Mouse (Mus musculus) embryo, embryonic 11 days (tissue): ENCODE data around the gene Evi5l.

Source experiments
- DNase-seq: peaks from one replicate; pipeline ENCODE4 v3.0.0-alpha.2; 2015

The Evi5l gene

DNA sequence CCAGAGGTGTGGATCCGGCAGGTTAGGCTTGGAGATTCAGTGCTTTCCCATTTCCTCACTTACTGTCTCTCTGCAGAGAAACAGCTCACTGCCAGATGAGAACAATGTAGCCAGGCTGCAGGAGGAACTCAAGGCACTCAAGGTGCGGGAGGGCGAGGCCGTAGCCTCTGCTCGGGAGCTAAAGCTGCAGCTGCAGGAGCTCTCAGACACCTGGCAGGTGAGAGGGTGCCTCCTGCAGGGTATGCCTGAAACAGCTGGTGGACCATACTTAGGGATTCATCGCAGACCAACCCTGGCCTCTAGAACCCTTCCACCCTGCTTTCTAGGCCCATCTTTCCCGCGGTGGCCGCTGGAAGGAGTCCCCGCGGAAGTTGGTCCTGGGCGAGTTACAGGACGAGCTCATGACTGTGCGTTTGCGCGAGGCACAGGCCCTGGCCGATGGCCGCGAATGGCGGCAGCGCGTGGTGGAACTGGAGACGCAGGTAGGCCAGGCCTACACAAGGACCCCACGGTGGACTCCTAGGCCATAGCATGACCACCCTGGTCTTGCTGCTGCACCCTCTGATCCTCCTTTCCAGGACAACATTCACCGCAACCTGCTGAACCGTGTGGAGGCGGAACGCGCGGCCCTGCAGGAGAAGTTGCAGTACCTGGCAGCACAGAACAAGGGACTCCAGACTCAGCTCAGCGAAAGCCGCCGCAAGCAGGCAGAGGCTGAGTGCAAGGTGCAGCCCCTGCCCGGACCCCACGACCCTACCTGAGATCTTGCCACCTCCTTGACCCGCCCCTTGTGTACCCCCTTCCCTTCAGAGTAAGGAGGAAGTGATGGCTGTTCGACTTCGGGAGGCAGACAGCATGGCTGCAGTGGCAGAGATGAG is 39.1 kb downstream of the Evi5l start:
- DNase-seq: peak; percentile 18

GRCm38 (mm10) chr8:4206182-4207015 is 40.0 kb downstream of the Evi5l start:
- peak; percentile 29 for DNase-seq

DNA sequence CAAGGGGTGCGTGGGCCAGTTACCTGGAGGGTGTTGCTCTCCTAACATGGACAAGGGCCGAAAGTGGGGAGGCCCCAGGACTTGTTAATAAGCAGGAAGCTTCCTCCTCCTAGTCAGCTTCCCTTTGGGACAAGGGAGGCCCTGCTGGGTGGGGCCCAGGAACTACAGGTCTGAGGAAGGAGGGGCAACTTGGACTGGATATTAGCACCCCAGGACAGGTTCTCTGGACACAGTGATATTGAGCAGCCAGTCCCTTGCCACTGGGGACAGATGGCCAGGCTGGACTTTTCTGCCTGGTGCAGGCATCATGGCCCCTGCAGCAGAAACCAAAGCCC is 40.6 kb downstream of the Evi5l start:
- DNase-seq: no peak

GRCm38 (mm10) chr8:4211097-4211496 is 44.7 kb downstream of the Evi5l start:
- DNase-seq: no peak

DNA sequence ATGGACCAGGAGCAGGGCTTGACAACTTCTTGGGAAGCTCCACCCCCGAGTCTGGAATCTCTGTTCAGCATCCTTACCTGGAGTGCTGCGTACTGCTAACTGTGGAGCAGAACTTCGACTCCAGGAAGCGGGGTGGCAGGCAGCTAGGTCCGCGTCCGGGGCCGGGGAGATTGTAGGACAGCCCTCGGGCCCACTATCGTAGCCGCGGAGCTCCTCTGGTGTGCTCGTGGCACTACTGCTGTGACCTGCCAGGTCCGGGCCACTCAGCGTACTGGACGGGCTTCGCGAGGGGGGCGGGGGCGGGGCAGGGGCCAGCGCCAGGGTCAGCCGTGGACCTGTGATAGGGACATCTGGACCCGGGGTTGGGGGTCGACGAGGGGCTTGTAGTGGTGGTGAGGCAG is 46.4 kb downstream of the Evi5l start:
- peak; percentile 39 for DNase-seq

GRCm38 (mm10) chr8:4213210-4214005 is 47.0 kb downstream of the Evi5l start:
- DNase-seq: peak; percentile 63

DNA sequence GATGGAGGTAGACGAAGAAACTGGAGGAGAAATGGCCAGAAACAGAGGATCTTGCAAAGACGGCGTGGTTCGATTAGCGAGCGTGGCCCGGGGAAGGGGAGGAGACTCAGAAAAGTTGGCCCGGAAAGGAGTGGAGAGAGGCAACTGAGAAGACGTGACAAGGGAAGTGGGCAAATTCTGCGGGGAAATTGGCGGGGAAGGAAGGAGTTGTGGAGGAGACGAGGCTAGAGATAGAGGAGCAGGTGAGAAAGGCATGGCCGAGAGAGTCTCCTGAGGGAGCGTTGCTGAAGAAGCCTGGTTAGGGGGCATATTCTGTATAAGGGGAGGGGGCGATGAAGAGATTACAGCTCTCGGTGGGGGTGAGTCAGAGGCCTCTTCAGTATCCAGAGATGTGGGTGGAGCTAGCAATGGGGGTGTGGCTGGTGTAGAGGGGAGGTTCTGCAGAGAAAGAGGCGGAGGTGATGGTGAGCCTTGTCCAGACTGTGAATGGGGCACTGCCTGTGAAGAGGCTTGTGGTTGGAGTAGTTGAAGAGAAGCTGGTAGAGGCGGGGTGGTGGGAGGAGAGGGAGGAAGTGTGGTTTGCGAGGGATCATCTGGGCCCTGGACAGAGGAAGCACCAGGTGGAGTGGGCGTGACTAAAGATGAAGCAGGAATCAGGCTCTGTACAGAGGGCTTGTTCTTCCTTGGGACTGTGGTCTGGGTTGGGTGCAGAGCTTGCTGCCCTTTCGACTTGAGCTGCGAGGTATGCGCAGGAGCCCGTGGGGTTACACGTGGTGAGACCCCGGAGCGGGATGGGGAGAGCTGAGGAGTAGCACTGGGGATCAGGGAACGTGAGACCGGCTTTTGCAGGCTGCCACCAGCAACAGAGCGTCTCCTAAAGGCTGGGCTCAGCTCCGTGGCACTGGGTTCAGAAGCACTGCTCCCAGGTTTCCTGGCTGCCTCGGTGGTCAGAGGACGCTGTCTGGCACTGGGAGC is 47.9 kb downstream of the Evi5l start:
- peak; percentile 68 for DNase-seq

DNA sequence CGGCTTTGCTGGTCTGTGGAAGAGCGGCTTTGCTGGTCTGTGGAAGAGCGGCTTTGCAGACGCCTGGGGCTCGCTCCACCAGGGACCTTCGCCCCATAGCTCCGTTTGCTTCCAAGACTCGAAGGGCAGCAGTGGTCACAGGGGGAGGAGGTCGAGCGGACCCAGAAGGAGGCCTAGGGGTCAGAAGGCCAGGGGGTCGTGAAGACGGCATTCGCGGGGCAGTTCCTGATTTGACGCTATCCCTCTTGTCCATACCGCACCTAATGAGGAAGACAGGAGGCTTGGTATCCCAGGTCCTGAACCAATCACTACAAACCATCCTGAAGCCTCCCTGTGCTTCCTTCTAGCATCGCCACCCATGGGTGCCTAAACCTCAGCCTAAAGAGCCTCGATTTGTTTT is 49.9 kb downstream of the Evi5l start:
- peak; percentile 15 for DNase-seq

- DNase-seq: peak; percentile 84
Measured at GRCm38 (mm10) chr8:4216791-4217621, 50.6 kb downstream of the Evi5l start, which contains the start of gene Prr36. Gene Prr36, minus strand, starts transcription at chr8:4217459.

GRCm38 (mm10) chr8:4219617-4220016 is 53.2 kb downstream of the Evi5l start:
- DNase-seq: no peak

- DNase-seq: no peak
Measured at GRCm38 (mm10) chr8:4222059-4222458, 55.7 kb downstream of the Evi5l start.

GRCm38 (mm10) chr8:4226323-4226722 is 60.0 kb downstream of the Evi5l start:
- DNase-seq: peak; percentile 8

DNA sequence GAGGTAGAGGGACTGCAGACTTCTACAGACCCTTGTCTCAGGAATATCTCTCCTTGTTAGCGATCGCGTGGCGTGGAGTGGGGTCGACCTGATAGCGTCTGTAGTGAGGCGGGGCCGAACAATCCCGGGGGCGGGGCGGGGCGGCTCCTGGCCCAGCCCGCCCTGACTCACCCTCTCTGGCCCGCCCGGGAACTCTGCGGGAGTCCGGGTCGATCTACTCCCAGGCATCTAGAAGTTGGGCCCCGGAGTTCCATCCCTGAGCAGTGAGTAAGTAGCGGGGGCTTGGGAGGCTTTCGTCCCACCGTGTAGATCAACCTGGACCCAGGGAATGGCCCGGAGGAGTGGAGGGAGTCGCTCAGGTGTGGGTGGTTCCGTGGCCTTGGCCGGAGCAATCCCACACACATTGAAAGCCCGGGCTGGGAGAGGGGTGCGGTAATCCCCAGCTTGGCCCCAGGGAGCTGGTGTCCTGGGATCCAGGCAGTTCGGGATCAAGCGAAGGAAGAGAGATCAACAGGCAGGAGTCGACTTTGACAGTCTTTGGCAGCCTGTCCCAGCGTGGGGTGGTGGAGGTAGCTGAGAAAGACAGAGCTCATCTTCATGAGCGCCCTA is 60.5 kb downstream of the Evi5l start, which contains the start of gene Lrrc8e:
Gene Lrrc8e, plus strand, starts transcription at position 89 of the 609 bp plus-strand sequence.
- peak; percentile 9 for DNase-seq

DNA sequence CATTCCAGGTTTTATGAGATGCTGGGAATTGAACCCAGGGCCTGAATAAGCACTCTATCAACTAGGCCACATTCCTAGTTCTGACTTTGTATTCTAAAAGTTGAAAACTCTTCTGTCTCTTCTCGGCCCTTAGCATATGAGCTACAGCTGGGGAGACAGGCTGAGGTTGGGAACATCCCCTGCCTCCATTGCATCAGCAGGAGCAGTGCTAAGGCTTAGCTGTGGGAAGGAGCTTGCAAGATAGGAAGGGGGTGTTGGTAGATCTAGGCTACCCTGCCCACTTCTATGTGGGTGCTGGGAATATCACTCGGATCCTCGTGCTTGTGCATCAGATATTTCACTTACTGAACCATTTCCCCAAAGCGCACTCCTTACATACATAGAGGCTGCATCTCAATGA is 61.6 kb downstream of the Evi5l start:
- no peak for DNase-seq

DNA sequence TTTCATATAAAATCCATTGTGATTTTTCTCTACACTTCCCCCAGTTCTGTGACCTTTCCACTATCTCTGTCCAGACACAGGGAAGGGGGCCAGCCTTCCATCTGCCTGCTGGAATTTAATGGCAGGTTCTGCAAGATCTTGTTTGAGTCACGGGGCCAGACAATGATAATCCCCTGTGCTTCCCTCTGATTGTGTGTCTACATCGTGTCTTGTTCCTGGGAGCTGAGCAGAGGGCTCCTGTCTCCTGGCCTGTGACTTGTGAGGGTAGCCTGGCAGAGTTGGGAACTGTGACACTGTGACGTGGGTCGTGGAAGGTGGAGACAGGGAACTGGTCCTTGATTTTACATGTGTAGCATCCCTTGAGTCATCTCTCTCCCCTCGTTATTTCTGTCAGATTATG is 63.4 kb downstream of the Evi5l start:
- no peak for DNase-seq

GRCm38 (mm10) chr8:4230612-4231351 is 64.4 kb downstream of the Evi5l start:
- no peak for DNase-seq

DNA sequence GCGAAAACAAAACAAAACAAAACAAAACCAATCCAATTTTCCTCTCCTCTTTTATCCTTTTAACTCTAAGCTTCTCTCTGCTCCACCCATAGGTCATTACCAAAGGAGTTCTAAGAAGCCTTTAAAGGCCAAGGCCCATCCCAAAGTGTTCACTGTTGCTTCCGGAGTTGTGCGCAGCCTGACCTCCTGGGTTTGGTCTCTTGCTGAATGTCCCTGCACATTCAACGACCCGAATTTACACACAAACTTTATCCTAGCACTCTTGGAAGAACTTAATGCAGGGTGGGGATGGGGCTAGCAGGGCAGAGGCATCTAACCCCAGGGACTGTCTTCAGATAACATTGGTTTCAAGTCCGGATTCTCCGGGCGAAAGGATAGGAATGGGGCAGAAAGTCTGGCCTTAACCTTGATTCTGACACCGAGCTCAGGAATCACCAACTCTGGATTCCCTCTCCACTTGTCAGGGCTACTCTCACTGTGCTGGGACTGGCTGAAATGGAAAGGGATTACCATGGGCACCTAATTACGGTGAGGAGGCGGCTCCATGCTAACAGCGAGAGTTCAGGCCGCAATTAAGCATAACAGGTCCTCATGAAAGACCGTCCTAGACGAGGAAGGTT is 71.6 kb downstream of the Evi5l start:
- DNase-seq: no peak

DNA sequence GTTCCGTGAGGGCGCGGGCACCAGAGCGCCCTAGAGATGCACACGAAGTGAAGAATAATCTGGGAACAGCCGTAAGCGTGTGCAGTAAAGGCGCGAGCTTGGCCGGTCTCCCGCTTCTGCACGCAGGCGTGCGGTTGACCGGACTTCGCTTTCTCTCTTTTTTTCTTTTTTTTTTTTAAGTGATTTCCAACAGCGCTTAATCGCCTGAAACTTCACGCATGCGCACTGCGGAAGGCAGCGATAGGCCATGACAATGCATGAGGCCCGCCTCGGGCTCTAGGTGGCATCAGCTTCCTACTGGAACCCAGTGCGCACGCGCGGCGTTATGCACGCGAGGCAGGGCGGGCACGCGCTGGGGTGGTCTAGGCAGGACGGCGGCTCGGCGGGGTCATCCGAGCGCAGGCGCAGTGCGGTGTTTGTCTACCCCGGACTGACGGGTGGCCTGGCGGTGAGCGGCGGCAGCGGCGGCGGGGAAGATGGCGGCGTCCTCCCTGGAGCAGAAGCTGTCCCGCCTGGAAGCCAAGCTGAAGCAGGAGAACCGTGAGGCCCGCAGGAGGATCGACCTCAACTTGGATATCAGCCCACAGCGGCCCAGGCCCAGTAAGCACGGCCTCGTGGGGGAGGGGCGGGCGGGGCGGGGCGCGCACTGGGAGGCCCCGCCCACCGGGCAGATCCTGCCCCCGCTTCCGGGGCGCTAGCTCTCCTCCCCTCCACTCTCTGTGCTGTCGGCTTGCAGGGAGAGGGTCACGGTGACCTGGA is 72.2 kb downstream of the Evi5l start, which contains the start of the genes Map2k7 and Gm49320:
Gene Map2k7, plus strand, starts transcription at position 307 of the 759 bp plus-strand sequence.
Gene Gm49320, plus strand, starts transcription at position 432 of the 759 bp plus-strand sequence.
- peak; percentile 100 for DNase-seq
